Mouse (Mus musculus) forebrain, embryonic 11.5 days (tissue): ENCODE results near the gene Scube1. TPM values are rescaled to one million over a fixed set of nuclear protein-coding genes. Genes with fewer than 3 reads are reported as not detected.

Source experiments
- ATAC-seq: fragments of 200-750 bp; cut with Nextera tagmentation; replicated peaks from 2 replicates; pipeline ENCODE4 v1.8.0; 2017; ENCODE audit warnings: moderate TSS enrichment; ENCODE audit not compliant: low FRiP score
- DNase-seq: peaks from one replicate; pipeline ENCODE4 v3.0.0-alpha.2; 2017; ENCODE audit warnings: low spot score
- H3K27ac ChIP-seq: fragments of 300-500 bp; sonication (generic); 2 replicates; pipeline ENCODE4 v1.5.1; 2014; ENCODE audit warnings: low read depth, low read length
- H3K27me3 ChIP-seq: fragments of 300-500 bp; sonication (generic); 2 replicates; pipeline ENCODE4 v1.6.1; 2014; ENCODE audit warnings: mild to moderate bottlenecking, low read length, mixed read lengths; ENCODE audit not compliant: control insufficient read depth, insufficient read depth
- H3K36me3 ChIP-seq: fragments of 300-500 bp; sonication (generic); 2 replicates; pipeline ENCODE4 v1.6.1; 2014; ENCODE audit warnings: mild to moderate bottlenecking, low read length, moderate library complexity, mixed read lengths; ENCODE audit not compliant: control insufficient read depth, insufficient read depth
- H3K4me1 ChIP-seq: fragments of 300-500 bp; sonication (generic); replicated peaks from 2 replicates; pipeline ENCODE4 v1.6.1; 2014; ENCODE audit warnings: low read length, mixed read lengths; ENCODE audit not compliant: control insufficient read depth, insufficient read depth
- H3K4me2 ChIP-seq: fragments of 300-500 bp; sonication (generic); 2 replicates; pipeline ENCODE4 v1.6.1; 2014; ENCODE audit warnings: low read depth, mild to moderate bottlenecking, low read length, moderate library complexity, mixed read lengths; ENCODE audit not compliant: severe bottlenecking
- H3K4me3 ChIP-seq: fragments of 300-500 bp; sonication (generic); 2 replicates; pipeline ENCODE4 v1.5.1; 2014; ENCODE audit warnings: low read depth, low read length
- H3K9ac ChIP-seq: fragments of 300-500 bp; sonication (generic); 2 replicates; pipeline ENCODE4 v1.6.1; 2014; ENCODE audit warnings: low read length
- H3K9me3 ChIP-seq: fragments of 300-500 bp; sonication (generic); 2 replicates; pipeline ENCODE4 v1.6.1; 2016; ENCODE audit warnings: low read length, mixed read lengths; ENCODE audit not compliant: control insufficient read depth
- WGBS: fragments of 180-500 bp; shearing (Covaris S2); extraction: QIAGEN DNeasy Blood & Tissue Kit; methylation state at CpG from one replicate; pipeline ENCODE4 v1.1.7; 2014; 5-methylcytosine and 5-hydroxymethylcytosine counted together
- polyA plus RNA-seq: library from polyadenylated mRNA; unstranded; fragments of >200 nt; fragmentation: Nextera tagmentation; extraction: Ambion mirVana; gene quantifications from 2 replicates; pipeline ENCODE4 v1.2.1, GENCODE M21; 2014

Scube1 gene
- polyA plus RNA-seq, 1 experiment from 2014 or later, result 38.0 TPM

- WGBS, result 75% methylated on average over 8 of the region's 8 CpGs
- no peak overlapping the region for H3K27ac ChIP-seq
- no peak overlapping the region for H3K4me3 ChIP-seq
- DNase-seq (no peak), ATAC-seq (no peak)
- no peak overlapping the region for H3K4me2 ChIP-seq
- no peaks in the 10 kb centered on the region for H3K4me1 ChIP-seq
- H3K36me3 ChIP-seq, result peaks cover 35% of the 10 kb centered on the region
- no peaks in the 10 kb centered on the region for H3K27me3 ChIP-seq
- no peaks in the 10 kb centered on the region for H3K9me3 ChIP-seq
- H3K9ac ChIP-seq, result no peak overlapping the region
These were observed 141.2 kb downstream of the Scube1 start for GRCm38 (mm10) chr15:83583419-83584156.

GRCm38 (mm10) chr15:83582931-83583330 lies 141.9 kb downstream of the Scube1 start:
- peaks cover 38% of the 10 kb centered on the region for H3K36me3 ChIP-seq
- no peak overlapping the region for H3K27ac ChIP-seq
- 84% methylated on average over 4 of the region's 4 CpGs for WGBS
- H3K4me3 ChIP-seq, result no peak overlapping the region
- no peak overlapping the region for H3K4me2 ChIP-seq
- H3K27me3 ChIP-seq, result no peaks in the 10 kb centered on the region
- no peaks in the 10 kb centered on the region for H3K4me1 ChIP-seq
- ATAC-seq (no peak), DNase-seq (no peak)
- no peaks in the 10 kb centered on the region for H3K9me3 ChIP-seq
- H3K9ac ChIP-seq, result no peak overlapping the region

- H3K36me3 ChIP-seq, result peaks cover 24% of the 10 kb centered on the region
- WGBS, result 93% methylated on average over 9 of the region's 9 CpGs
- H3K4me1 ChIP-seq, result no peaks in the 10 kb centered on the region
These were observed 148.2 kb downstream of the Scube1 start for GRCm38 (mm10) chr15:83576651-83577050.

GRCm38 (mm10) chr15:83575543-83575942 lies 149.3 kb downstream of the Scube1 start:
- DNase-seq, result no peak
- 96% methylated on average over 8 of the region's 8 CpGs for WGBS
- Histone ChIP-seq H3K4me2 (no peak overlapping the region), H3K36me3 (peaks cover 16% of the 10 kb centered on the region; the same call in 1 of the 2 replicates), H3K9ac (no peak overlapping the region), H3K27me3 (no peaks in the 10 kb centered on the region), H3K9me3 (no peaks in the 10 kb centered on the region), H3K27ac (no peak overlapping the region), H3K4me3 (no peak overlapping the region), H3K4me1 (no peaks in the 10 kb centered on the region)
- ATAC-seq, result no peak

More at GRCm38 (mm10) chr15:83576651-83577050, 148.2 kb downstream of the Scube1 start:
- no peak for DNase-seq
- H3K9ac ChIP-seq, result no peak overlapping the region
- H3K27me3 ChIP-seq, result no peaks in the 10 kb centered on the region
- no peak overlapping the region for H3K4me3 ChIP-seq
- H3K4me2 ChIP-seq, result no peak overlapping the region
- H3K27ac ChIP-seq, result no peak overlapping the region
- no peaks in the 10 kb centered on the region for H3K9me3 ChIP-seq
- no peak for ATAC-seq

GRCm38 (mm10) chr15:83574731-83575351 lies 150.0 kb downstream of the Scube1 start:
- WGBS, result 88% methylated on average over 6 of the region's 6 CpGs
- Histone ChIP-seq H3K4me1 (no peaks in the 10 kb centered on the region), H3K4me3 (no peak overlapping the region), H3K9me3 (no peaks in the 10 kb centered on the region), H3K4me2 (no peak overlapping the region), H3K36me3 (peaks cover 13% of the 10 kb centered on the region; the same call in 1 of the 2 replicates), H3K9ac (no peak overlapping the region), H3K27me3 (no peaks in the 10 kb centered on the region), H3K27ac (no peak overlapping the region)
- no peak for DNase-seq
- no peak for ATAC-seq

DNA sequence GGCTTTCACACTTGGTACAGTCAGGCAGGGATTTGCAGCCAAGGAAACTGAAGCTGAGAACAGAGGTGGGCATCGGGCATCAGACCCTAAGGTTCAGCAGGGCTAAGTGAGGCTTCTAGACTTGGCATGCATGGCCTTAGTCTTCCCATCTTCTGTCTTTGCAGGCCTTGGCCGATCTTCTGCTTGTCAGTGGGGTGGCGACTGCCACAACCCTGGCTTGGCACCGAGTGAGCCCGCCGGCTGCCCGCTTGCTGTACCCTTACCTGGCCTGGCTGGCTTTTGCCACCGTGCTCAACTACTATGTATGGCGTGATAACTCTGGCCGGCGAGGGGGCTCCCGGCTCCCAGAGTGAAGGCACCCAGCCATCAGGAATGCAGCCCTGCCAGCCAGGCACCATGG lies 151.2 kb downstream of the Scube1 start:
- Histone ChIP-seq H3K4me1 (no peaks in the 10 kb centered on the region), H3K4me3 (no peak overlapping the region), H3K27me3 (no peaks in the 10 kb centered on the region), H3K9ac (no peak overlapping the region), H3K9me3 (no peaks in the 10 kb centered on the region), H3K27ac (no peak overlapping the region), H3K4me2 (no peak overlapping the region), H3K36me3 (peaks cover 8% of the 10 kb centered on the region; the same call in 1 of the 2 replicates)
- no peak for DNase-seq
- 93% methylated on average over 12 of the region's 12 CpGs for WGBS
- no peak for ATAC-seq

DNA sequence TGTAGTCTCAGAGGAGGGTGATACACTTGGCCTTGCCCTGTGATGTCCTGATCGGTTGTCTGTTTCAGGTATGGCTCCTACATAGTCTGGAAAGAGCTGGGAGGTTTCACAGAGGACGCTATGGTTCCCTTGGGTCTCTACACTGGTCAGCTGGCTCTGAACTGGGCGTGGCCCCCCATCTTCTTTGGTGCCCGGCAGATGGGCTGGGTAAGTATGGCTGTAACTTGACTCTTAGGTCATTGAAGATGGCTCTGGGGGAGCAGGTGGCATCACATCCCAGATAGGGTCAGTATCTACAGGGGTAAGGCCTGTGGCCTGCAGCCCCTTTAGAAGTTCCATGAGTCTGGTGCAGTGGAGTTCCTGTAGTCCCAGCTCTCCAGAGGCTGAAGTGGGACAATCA lies 152.7 kb downstream of the Scube1 start:
- Histone ChIP-seq H3K27me3 (no peaks in the 10 kb centered on the region), H3K4me2 (no peak overlapping the region), H3K4me3 (no peak overlapping the region), H3K36me3 (peaks cover 5% of the 10 kb centered on the region; the same call in 1 of the 2 replicates), H3K27ac (no peak overlapping the region), H3K9ac (no peak overlapping the region), H3K4me1 (no peaks in the 10 kb centered on the region), H3K9me3 (no peaks in the 10 kb centered on the region)
- no peak for ATAC-seq
- no peak for DNase-seq
- 92% methylated on average over 4 of the region's 4 CpGs for WGBS

DNA sequence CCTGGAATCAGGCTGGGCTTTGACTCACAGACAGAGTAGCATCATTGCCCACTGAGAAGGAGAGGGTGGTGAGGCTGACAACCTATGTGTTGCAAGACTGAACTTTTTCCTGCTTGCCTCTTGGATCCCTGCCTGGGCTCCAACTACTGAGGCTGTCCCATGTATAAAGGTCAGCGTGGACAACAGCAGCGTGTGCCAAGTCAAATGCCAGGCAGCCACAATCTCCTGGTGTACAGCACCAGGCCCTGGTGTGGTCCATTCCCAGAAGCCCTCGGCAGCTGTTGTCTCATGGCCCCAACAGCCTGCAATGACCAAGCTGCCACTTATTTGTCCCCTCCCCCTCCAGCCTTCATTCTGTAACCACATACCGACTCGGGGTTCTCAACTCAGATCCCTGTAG lies 153.2 kb downstream of the Scube1 start:
- Histone ChIP-seq H3K36me3 (peaks cover 3% of the 10 kb centered on the region; the same call in 1 of the 2 replicates), H3K4me1 (no peaks in the 10 kb centered on the region), H3K27me3 (no peaks in the 10 kb centered on the region), H3K4me2 (no peak overlapping the region), H3K4me3 (no peak overlapping the region), H3K9ac (no peak overlapping the region), H3K27ac (no peak overlapping the region), H3K9me3 (no peaks in the 10 kb centered on the region)
- DNase-seq (no peak), ATAC-seq (no peak)
- WGBS, result 86% methylated on average over 5 of the region's 5 CpGs
